Mouse (Mus musculus) heart, embryonic 12.5 days (tissue): ENCODE data around the gene Gm21304. TPM values are rescaled to one million over a fixed set of nuclear protein-coding genes. Genes with fewer than 3 reads are reported as not detected.
"Not testable (repeated sequence)": the region's sequence is repeated elsewhere in the genome, so short reads cannot be mapped to it uniquely, and the experiment has no call there.

Source experiments
- ATAC-seq: fragments of 200-750 bp; cut with Nextera tagmentation; 2 replicates; pipeline ENCODE4 v1.8.0; 2017; ENCODE audit warnings: moderate TSS enrichment, moderate library complexity; ENCODE audit not compliant: insufficient number of reproducible peaks, low FRiP score
- H3K27ac ChIP-seq: fragments of 300-500 bp; sonication (generic); 2 replicates; pipeline ENCODE4 v1.5.1; 2016; ENCODE audit warnings: mild to moderate bottlenecking, moderate library complexity; ENCODE audit not compliant: poor library complexity, severe bottlenecking
- H3K27me3 ChIP-seq: fragments of 300-500 bp; sonication (generic); replicated peaks from 2 replicates; pipeline ENCODE4 v1.6.1; 2016; ENCODE audit warnings: mild to moderate bottlenecking, moderate library complexity
- H3K36me3 ChIP-seq: fragments of 300-500 bp; sonication (generic); 2 replicates; pipeline ENCODE4 v1.6.1; 2016; ENCODE audit warnings: mild to moderate bottlenecking, moderate library complexity
- H3K4me1 ChIP-seq: fragments of 300-500 bp; sonication (generic); replicated peaks from 2 replicates; pipeline ENCODE4 v1.6.1; 2016; ENCODE audit warnings: mild to moderate bottlenecking
- H3K4me2 ChIP-seq: fragments of 300-500 bp; sonication (generic); 2 replicates; pipeline ENCODE4 v1.6.1; 2016; ENCODE audit warnings: mild to moderate bottlenecking, moderate library complexity
- H3K4me3 ChIP-seq: fragments of 300-500 bp; sonication (generic); 2 replicates; pipeline ENCODE4 v1.5.1; 2016; ENCODE audit warnings: mild to moderate bottlenecking
- H3K9ac ChIP-seq: fragments of 300-500 bp; sonication (generic); 2 replicates; pipeline ENCODE4 v1.6.1; 2016; ENCODE audit warnings: mild to moderate bottlenecking, moderate library complexity
- H3K9me3 ChIP-seq: fragments of 300-500 bp; sonication (generic); replicated peaks from 2 replicates; pipeline ENCODE4 v1.6.1; 2016; ENCODE audit warnings: mild to moderate bottlenecking, moderate library complexity
- WGBS: fragments of 180-500 bp; shearing (Covaris S2); methylation state at CpG from one replicate; pipeline ENCODE4 v1.1.7; 2016; 5-methylcytosine and 5-hydroxymethylcytosine counted together
- polyA plus RNA-seq: library from polyadenylated mRNA; unstranded; fragments of >200 nt; fragmentation: Nextera tagmentation; extraction: Ambion mirVana; gene quantifications from 2 replicates; pipeline ENCODE4 v1.2.1, GENCODE M21; 2016

Gene Gm21304
- not detected in 2 replicates for polyA plus RNA-seq

DNA sequence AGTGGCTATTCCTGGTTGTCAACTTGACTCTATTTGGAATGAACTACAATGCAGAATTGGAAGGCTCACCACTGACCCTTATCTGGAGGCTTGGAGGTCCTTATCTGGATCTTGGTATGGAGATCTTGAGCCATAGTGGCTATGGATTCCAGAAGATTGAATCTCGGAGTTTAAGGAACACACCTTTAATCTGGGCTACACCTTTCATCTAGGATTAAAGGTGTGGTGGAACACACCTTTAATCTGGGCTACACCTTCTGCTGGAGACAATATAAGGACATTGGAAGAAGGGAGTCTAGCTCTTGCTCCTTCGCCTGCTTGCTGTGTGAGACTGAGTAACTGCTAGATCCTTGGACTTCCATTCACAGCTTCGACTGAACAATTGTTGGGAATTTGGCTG is at the start of gene Gm21304:
Gm21304 (plus strand) TSS at position 301 of the 400 bp plus-strand sequence.
- H3K9me3 ChIP-seq, H3K9ac ChIP-seq, H3K4me1 ChIP-seq, ATAC-seq, H3K27ac ChIP-seq, H3K4me2 ChIP-seq, H3K4me3 ChIP-seq, H3K36me3 ChIP-seq, H3K27me3 ChIP-seq: not testable (repeated sequence)
- WGBS: no CpG with 5 or more reads among the region's 3 CpGs

DNA sequence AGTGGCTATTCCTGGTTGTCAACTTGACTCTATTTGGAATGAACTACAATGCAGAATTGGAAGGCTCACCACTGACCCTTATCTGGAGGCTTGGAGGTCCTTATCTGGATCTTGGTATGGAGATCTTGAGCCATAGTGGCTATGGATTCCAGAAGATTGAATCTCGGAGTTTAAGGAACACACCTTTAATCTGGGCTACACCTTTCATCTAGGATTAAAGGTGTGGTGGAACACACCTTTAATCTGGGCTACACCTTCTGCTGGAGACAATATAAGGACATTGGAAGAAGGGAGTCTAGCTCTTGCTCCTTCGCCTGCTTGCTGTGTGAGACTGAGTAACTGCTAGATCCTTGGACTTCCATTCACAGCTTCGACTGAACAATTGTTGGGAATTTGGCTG is 25.6 kb upstream of the Gm21304 start, which contains the start of gene Gm21293:
Gm21293 (plus strand) TSS at position 301 of the 400 bp plus-strand sequence.
- WGBS: no CpG with 5 or more reads among the region's 3 CpGs

DNA sequence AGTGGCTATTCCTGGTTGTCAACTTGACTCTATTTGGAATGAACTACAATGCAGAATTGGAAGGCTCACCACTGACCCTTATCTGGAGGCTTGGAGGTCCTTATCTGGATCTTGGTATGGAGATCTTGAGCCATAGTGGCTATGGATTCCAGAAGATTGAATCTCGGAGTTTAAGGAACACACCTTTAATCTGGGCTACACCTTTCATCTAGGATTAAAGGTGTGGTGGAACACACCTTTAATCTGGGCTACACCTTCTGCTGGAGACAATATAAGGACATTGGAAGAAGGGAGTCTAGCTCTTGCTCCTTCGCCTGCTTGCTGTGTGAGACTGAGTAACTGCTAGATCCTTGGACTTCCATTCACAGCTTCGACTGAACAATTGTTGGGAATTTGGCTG is 17.1 kb upstream of the Gm21304 start, which contains the start of gene Gm6763:
Gm6763 (plus strand) TSS at position 301 of the 400 bp plus-strand sequence.
- not testable (repeated sequence) for H3K27me3 ChIP-seq, H3K4me1 ChIP-seq, H3K36me3 ChIP-seq, ATAC-seq, H3K4me3 ChIP-seq, H3K27ac ChIP-seq, H3K9ac ChIP-seq, H3K9me3 ChIP-seq, H3K4me2 ChIP-seq
- WGBS: no CpG with 5 or more reads among the region's 3 CpGs

More for the DNA sequence above, 25.6 kb upstream of the Gm21304 start, which contains the start of gene Gm21293:
- not testable (repeated sequence) for H3K27me3 ChIP-seq, H3K4me1 ChIP-seq, H3K4me3 ChIP-seq, ATAC-seq, H3K9ac ChIP-seq, H3K4me2 ChIP-seq, H3K27ac ChIP-seq, H3K9me3 ChIP-seq, H3K36me3 ChIP-seq

DNA sequence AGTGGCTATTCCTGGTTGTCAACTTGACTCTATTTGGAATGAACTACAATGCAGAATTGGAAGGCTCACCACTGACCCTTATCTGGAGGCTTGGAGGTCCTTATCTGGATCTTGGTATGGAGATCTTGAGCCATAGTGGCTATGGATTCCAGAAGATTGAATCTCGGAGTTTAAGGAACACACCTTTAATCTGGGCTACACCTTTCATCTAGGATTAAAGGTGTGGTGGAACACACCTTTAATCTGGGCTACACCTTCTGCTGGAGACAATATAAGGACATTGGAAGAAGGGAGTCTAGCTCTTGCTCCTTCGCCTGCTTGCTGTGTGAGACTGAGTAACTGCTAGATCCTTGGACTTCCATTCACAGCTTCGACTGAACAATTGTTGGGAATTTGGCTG is 8.6 kb upstream of the Gm21304 start, which contains the start of gene Gm8764:
Gm8764 (plus strand) TSS at position 301 of the 400 bp plus-strand sequence.
- H3K27ac ChIP-seq, H3K4me1 ChIP-seq, ATAC-seq, H3K36me3 ChIP-seq, H3K9me3 ChIP-seq, H3K9ac ChIP-seq, H3K4me2 ChIP-seq, H3K4me3 ChIP-seq, H3K27me3 ChIP-seq: not testable (repeated sequence)
- WGBS: no CpG with 5 or more reads among the region's 3 CpGs

GRCm38 (mm10) chr10:104176724-104177123 is 8.4 kb downstream of the Gm21304 start, which contains the start of gene Gm21312:
TSS of gene Gm21312 (plus strand) at chr10:104177024.
- H3K4me1 ChIP-seq, H3K9ac ChIP-seq, H3K9me3 ChIP-seq, ATAC-seq, H3K27me3 ChIP-seq, H3K4me3 ChIP-seq, H3K27ac ChIP-seq, H3K36me3 ChIP-seq, H3K4me2 ChIP-seq: not testable (repeated sequence)
- WGBS: no CpG with 5 or more reads among the region's 3 CpGs

- WGBS: no CpG with 5 or more reads among the region's 3 CpGs
- H3K9me3 ChIP-seq, H3K4me2 ChIP-seq, H3K9ac ChIP-seq, H3K27ac ChIP-seq, H3K27me3 ChIP-seq, ATAC-seq, H3K4me1 ChIP-seq, H3K36me3 ChIP-seq, H3K4me3 ChIP-seq: not testable (repeated sequence)
Measured at GRCm38 (mm10) chr10:104185233-104185632, 16.9 kb downstream of the Gm21304 start, which contains the start of gene Gm20765. TSS of gene Gm20765 (plus strand) at chr10:104185533.

- H3K4me1 ChIP-seq, H3K27ac ChIP-seq, H3K4me3 ChIP-seq, H3K4me2 ChIP-seq, ATAC-seq, H3K9me3 ChIP-seq, H3K9ac ChIP-seq, H3K36me3 ChIP-seq, H3K27me3 ChIP-seq: not testable (repeated sequence)
- WGBS: no CpG with 5 or more reads among the region's 3 CpGs
Measured at GRCm38 (mm10) chr10:104193742-104194141, 25.4 kb downstream of the Gm21304 start, which contains the start of gene Gm4340. TSS of gene Gm4340 (plus strand) at chr10:104194042.

DNA sequence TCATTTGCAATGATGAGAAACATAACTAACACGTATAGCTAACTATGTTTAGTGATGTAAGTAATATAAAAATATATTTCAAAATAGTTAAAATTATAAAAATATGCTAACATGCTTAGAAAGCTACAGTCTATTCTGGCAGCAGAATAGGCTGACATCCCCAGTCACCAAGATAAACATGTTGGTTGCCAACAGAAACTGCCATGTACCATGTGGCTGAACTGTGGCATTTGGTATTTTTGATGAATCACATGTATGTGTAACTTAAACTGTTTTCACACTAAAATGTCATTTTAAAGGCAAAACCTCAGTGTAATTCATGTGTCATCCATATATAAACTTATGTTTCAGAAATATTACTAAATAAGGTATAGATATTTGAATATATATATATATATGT is 41.3 kb downstream of the Gm21304 start:
- H3K4me3 ChIP-seq: no peak overlapping the region
- no peaks in the 10 kb centered on the region; the same call in 1 of the 2 replicates for H3K4me1 ChIP-seq
- H3K27me3 ChIP-seq: no peaks in the 10 kb centered on the region
- no peaks in the 10 kb centered on the region for H3K9me3 ChIP-seq
- H3K36me3 ChIP-seq: no peaks in the 10 kb centered on the region
- H3K9ac ChIP-seq: no peak overlapping the region
- no peak overlapping the region for H3K27ac ChIP-seq
- WGBS: 71% methylated on average over 1 of the region's 1 CpGs
- no peak overlapping the region for H3K4me2 ChIP-seq
- no peak for ATAC-seq

- Histone ChIP-seq H3K9me3 (no peaks in the 10 kb centered on the region), H3K4me3 (no peak overlapping the region), H3K4me2 (no peak overlapping the region), H3K9ac (no peak overlapping the region), H3K27ac (no peak overlapping the region), H3K27me3 (no peaks in the 10 kb centered on the region), H3K4me1 (no peaks in the 10 kb centered on the region; the same call in 1 of the 2 replicates), H3K36me3 (no peaks in the 10 kb centered on the region)
- 61% methylated on average over 3 of the region's 3 CpGs for WGBS
- no peak for ATAC-seq
Measured at GRCm38 (mm10) chr10:104210268-104210990, 42.1 kb downstream of the Gm21304 start.

DNA sequence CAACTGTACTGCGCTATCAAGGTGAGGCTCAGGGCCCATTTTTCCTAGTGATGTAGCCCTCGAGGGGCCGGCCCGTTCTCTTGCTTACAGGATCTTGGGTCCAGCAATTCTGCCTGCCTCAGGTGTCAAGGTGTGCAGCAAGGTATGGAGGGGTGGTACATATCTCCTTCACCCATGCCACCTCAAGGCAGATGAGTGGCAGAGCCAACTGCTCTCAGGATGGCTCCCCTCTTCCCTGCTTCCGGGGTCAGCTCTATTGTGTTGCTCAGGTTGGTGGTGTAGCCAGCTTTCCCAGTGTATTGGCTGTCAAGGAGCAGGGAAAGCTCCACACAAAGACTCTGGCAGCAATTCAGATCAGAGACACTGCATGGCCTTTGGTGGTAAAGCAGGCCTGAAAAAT is 46.2 kb downstream of the Gm21304 start:
- Histone ChIP-seq H3K27ac (no peak overlapping the region), H3K9ac (no peak overlapping the region), H3K36me3 (no peaks in the 10 kb centered on the region), H3K9me3 (no peaks in the 10 kb centered on the region), H3K4me1 (no peaks in the 10 kb centered on the region; the same call in 1 of the 2 replicates), H3K4me2 (no peak overlapping the region), H3K4me3 (no peak overlapping the region), H3K27me3 (no peaks in the 10 kb centered on the region)
- 77% methylated on average over 5 of the region's 5 CpGs for WGBS
- no peak for ATAC-seq
